Mouse (Mus musculus) myocyte (in vitro differentiated cells): ENCODE data around the gene Kif28. TPM values are rescaled to one million over a fixed set of nuclear protein-coding genes. Genes with fewer than 3 reads are reported as not detected.

Experiments used
- H3K27me3 ChIP-seq: one replicate; pipeline ENCODE4 v1.6.1; 2011; ENCODE audit not compliant: control insufficient read depth, insufficient read depth, insufficient read length
- H3K36me3 ChIP-seq: one replicate; pipeline ENCODE4 v1.6.1; 2011; ENCODE audit not compliant: control insufficient read depth, insufficient read depth
- H3K4me2 ChIP-seq: one replicate; pipeline ENCODE4 v1.6.1; 2011; ENCODE audit warnings: low read depth, control low read depth
- H3K4me3 ChIP-seq: one replicate; pipeline ENCODE4 v1.5.1; 2011; ENCODE audit warnings: mild to moderate bottlenecking, control low read depth, moderate library complexity
- H3K79me2 ChIP-seq: one replicate; pipeline ENCODE4 v1.6.1; 2011; ENCODE audit not compliant: control insufficient read depth, insufficient read depth
- H3ac ChIP-seq: one replicate; pipeline ENCODE4 v1.6.1; 2011; ENCODE audit not compliant: control insufficient read depth, insufficient read length
- CEBPB ChIP-seq: IDR thresholded peaks from 2 replicates; pipeline ENCODE4 v1.6.1; 2011; ENCODE audit warnings: mild to moderate bottlenecking, moderate library complexity; ENCODE audit not compliant: poor library complexity, insufficient read depth, severe bottlenecking
- E2F4 ChIP-seq: IDR thresholded peaks from one replicate; pipeline ENCODE4 v1.6.1; 2011; ENCODE audit warnings: mild to moderate bottlenecking, control low read depth, moderate library complexity; ENCODE audit not compliant: insufficient read depth
- MAX ChIP-seq: IDR thresholded peaks from one replicate; pipeline ENCODE4 v1.6.1; 2011; ENCODE audit warnings: low read depth, mild to moderate bottlenecking, control low read depth
- MYOD1 ChIP-seq, 3 experiments: IDR thresholded peaks; one replicate each; pipeline ENCODE4 v1.6.1; 2011; ENCODE audit warnings: control low read depth in 2 of 3, low read depth in 2 of 3, mild to moderate bottlenecking in 2 of 3, moderate library complexity in 1 of 3; ENCODE audit not compliant: insufficient read length in 2 of 3, control insufficient read depth in 1 of 3
- MYOG ChIP-seq, 3 experiments: IDR thresholded peaks; one replicate each; pipeline ENCODE4 v1.6.1; 2011; ENCODE audit warnings: control low read depth in 2 of 3, low read depth in 2 of 3, mild to moderate bottlenecking in 2 of 3; ENCODE audit not compliant: insufficient read length in 2 of 3, control insufficient read depth in 1 of 3, insufficient read depth in 1 of 3
- POLR2A ChIP-seq: IDR thresholded peaks from one replicate; pipeline ENCODE4 v1.6.1; 2011; ENCODE audit warnings: low read depth, mild to moderate bottlenecking, control low read depth, moderate library complexity; ENCODE audit not compliant: insufficient read length
- POLR2AphosphoS2 ChIP-seq: IDR thresholded peaks from one replicate; pipeline ENCODE4 v1.6.1; 2011; ENCODE audit warnings: low read depth, control low read depth; ENCODE audit not compliant: insufficient read length
- REST ChIP-seq: IDR thresholded peaks from one replicate; pipeline ENCODE4 v1.6.1; 2011; ENCODE audit warnings: mild to moderate bottlenecking, control low read depth, moderate library complexity; ENCODE audit not compliant: insufficient read depth, insufficient read length
- SRF ChIP-seq: IDR thresholded peaks from one replicate; pipeline ENCODE4 v1.6.1; 2011; ENCODE audit warnings: low read depth; ENCODE audit not compliant: control insufficient read depth, insufficient read length
- TCF3 ChIP-seq: IDR thresholded peaks from one replicate; pipeline ENCODE4 v1.6.1; 2011; ENCODE audit warnings: low read depth, control low read depth; ENCODE audit not compliant: insufficient read length
- USF1 ChIP-seq: IDR thresholded peaks from one replicate; pipeline ENCODE4 v1.6.1; 2011; ENCODE audit warnings: low read depth, mild to moderate bottlenecking, control low read depth, moderate library complexity
- polyA plus RNA-seq: library from polyadenylated mRNA; unstranded; fragments of >200 nt; fragmentation: generic; extraction: Trizol; gene quantifications from one replicate; pipeline ENCODE4 v1.2.1, GENCODE M21; 2012; ENCODE audit warnings: missing spikeins

Kif28 gene
- polyA plus RNA-seq: 0.06 TPM

- H3K27me3 ChIP-seq: no peaks in the 10 kb centered on the region
- peaks cover 34% of the 10 kb centered on the region for H3K36me3 ChIP-seq
- H3K4me3 ChIP-seq: no peak within 1 kb of the TSS
- no peak within 1 kb of the TSS for H3K4me2 ChIP-seq
- TF ChIP-seq MAX (no peak), E2F4 (no peak)
- no peaks in the 10 kb centered on the region for H3K79me2 ChIP-seq
- no peak within 1 kb of the TSS for H3ac ChIP-seq
These were observed at the start of gene Kif28 for GRCm38 (mm10) chr1:179745171-179745570. Kif28 (minus strand) TSS chr1:179745271.

GRCm38 (mm10) chr1:179787281-179787680 lies 42.2 kb upstream of the Kif28 start:
- no peak for TF ChIP-seq MYOD1 (IDR thresholded peaks at IDR 0.05; ENCODE audit: control insufficient read depth in 1 of 3, insufficient read length in 2 of 3, low read depth in 2 of 3)
- no peak for TF ChIP-seq MAX
- no peak for TF ChIP-seq POLR2AphosphoS2
- TF ChIP-seq MYOG (IDR thresholded peaks at IDR 0.05; ENCODE audit: control insufficient read depth in 1 of 3, insufficient read depth in 1 of 3, insufficient read length in 2 of 3, low read depth in 2 of 3): no peak
- TF ChIP-seq E2F4: no peak
- no peak for TF ChIP-seq REST
- no peak for TF ChIP-seq SRF
- TF ChIP-seq POLR2A: no peak
- no peak for TF ChIP-seq USF1

GRCm38 (mm10) chr1:179785502-179785901 lies 40.4 kb upstream of the Kif28 start:
- no peak overlapping the region for H3K4me2 ChIP-seq
- no peak for TF ChIP-seq SRF
- H3K79me2 ChIP-seq: no peaks in the 10 kb centered on the region
- peaks cover 77% of the 10 kb centered on the region for H3K36me3 ChIP-seq
- H3K4me3 ChIP-seq: no peak overlapping the region
- no peak overlapping the region for H3ac ChIP-seq
- H3K27me3 ChIP-seq: no peaks in the 10 kb centered on the region

More at GRCm38 (mm10) chr1:179787281-179787680, 42.2 kb upstream of the Kif28 start:
- Histone ChIP-seq H3K27me3 (no peaks in the 10 kb centered on the region), H3ac (no peak overlapping the region), H3K4me2 (no peak overlapping the region), H3K36me3 (peaks cover 74% of the 10 kb centered on the region), H3K4me3 (no peak overlapping the region), H3K79me2 (peaks cover 4% of the 10 kb centered on the region)

GRCm38 (mm10) chr1:179784098-179784497 lies 39.0 kb upstream of the Kif28 start:
- Histone ChIP-seq H3K4me2 (no peak overlapping the region), H3K36me3 (peaks cover 76% of the 10 kb centered on the region), H3K4me3 (no peak overlapping the region), H3K27me3 (no peaks in the 10 kb centered on the region), H3K79me2 (no peaks in the 10 kb centered on the region), H3ac (no peak overlapping the region)
- TF ChIP-seq CEBPB (no peak), REST (no peak)

GRCm38 (mm10) chr1:179776831-179777230 lies 31.8 kb upstream of the Kif28 start:
- Histone ChIP-seq H3K4me2 (no peak overlapping the region), H3K36me3 (peaks cover 92% of the 10 kb centered on the region), H3K79me2 (no peaks in the 10 kb centered on the region), H3ac (no peak overlapping the region), H3K4me3 (no peak overlapping the region), H3K27me3 (no peaks in the 10 kb centered on the region)
- TF ChIP-seq TCF3: no peak

- Histone ChIP-seq H3ac (no peak overlapping the region), H3K27me3 (no peaks in the 10 kb centered on the region), H3K36me3 (peaks cover 75% of the 10 kb centered on the region), H3K79me2 (peaks cover 4% of the 10 kb centered on the region), H3K4me2 (no peak overlapping the region), H3K4me3 (no peak overlapping the region)
- TF ChIP-seq E2F4: no peak
- TF ChIP-seq TCF3: no peak
These were observed 15.5 kb upstream of the Kif28 start for GRCm38 (mm10) chr1:179760553-179760952.

- peaks cover 70% of the 10 kb centered on the region for H3K36me3 ChIP-seq
- no peak overlapping the region for H3K4me3 ChIP-seq
- no peak overlapping the region for H3ac ChIP-seq
- no peaks in the 10 kb centered on the region for H3K27me3 ChIP-seq
- peaks cover 4% of the 10 kb centered on the region for H3K79me2 ChIP-seq
- TF ChIP-seq MYOD1 (IDR thresholded peaks at IDR 0.05; ENCODE audit: control insufficient read depth in 1 of 3, insufficient read length in 2 of 3, low read depth in 2 of 3): no peak
- no peak overlapping the region for H3K4me2 ChIP-seq
These were observed 15.0 kb upstream of the Kif28 start for GRCm38 (mm10) chr1:179760086-179760485.
